Mouse (Mus musculus) kidney, adult 2 months (tissue): ENCODE measurements around the gene Il23r.

Experiments
- CTCF ChIP-seq: fragments of 200-500 bp; conservative IDR thresholded peaks from 2 replicates; pipeline ENCODE4 v1.5.1; 2011; ENCODE audit warnings: low read depth, mild to moderate bottlenecking, control low read depth, low read length, moderate library complexity, mixed read lengths; ENCODE audit not compliant: insufficient read depth, insufficient read length
- POLR2A ChIP-seq: fragments of 200-500 bp; IDR thresholded peaks from one replicate; pipeline ENCODE4 v1.6.1; 2011; ENCODE audit warnings: low read depth, low read length, control low read depth

GRCm38 (mm10) chr6:67451330-67451729 lies 40.3 kb downstream of the Il23r start:
- TF ChIP-seq CTCF (no peak), POLR2A (no peak)
